Mouse (Mus musculus) brain, embryonic 14.5 days (tissue): ENCODE data around the gene Tmem213.

Experiments used
- CTCF ChIP-seq: fragments of 200-500 bp; IDR thresholded peaks from 2 replicates; pipeline ENCODE4 v1.5.1; 2012; ENCODE audit warnings: inconsistent platforms, mild to moderate bottlenecking, moderate library complexity, borderline replicate concordance; ENCODE audit not compliant: insufficient read depth, insufficient read length; ENCODE audit errors: extremely low read depth
- POLR2A ChIP-seq: fragments of 200-500 bp; IDR thresholded peaks from 2 replicates; pipeline ENCODE4 v1.6.1; 2012; ENCODE audit warnings: mild to moderate bottlenecking, inconsistent platforms, borderline replicate concordance; ENCODE audit not compliant: poor library complexity, insufficient read depth, insufficient read length, severe bottlenecking; ENCODE audit errors: extremely low read depth

GRCm38 (mm10) chr6:38072137-38072796, 36.8 kb upstream of the Tmem213 start:
- TF ChIP-seq POLR2A: no peak
- no peak for TF ChIP-seq CTCF
